Mouse (Mus musculus) MEL-GATA-1-ER (cell line): Measurements from ENCODE around the gene Ilk.

Source experiments
- DNase-seq: peaks from one replicate; pipeline ENCODE4 v3.0.0-alpha.2; 2012; ENCODE audit warnings: low read depth; ENCODE audit errors: extremely low read depth

Ilk gene

DNA sequence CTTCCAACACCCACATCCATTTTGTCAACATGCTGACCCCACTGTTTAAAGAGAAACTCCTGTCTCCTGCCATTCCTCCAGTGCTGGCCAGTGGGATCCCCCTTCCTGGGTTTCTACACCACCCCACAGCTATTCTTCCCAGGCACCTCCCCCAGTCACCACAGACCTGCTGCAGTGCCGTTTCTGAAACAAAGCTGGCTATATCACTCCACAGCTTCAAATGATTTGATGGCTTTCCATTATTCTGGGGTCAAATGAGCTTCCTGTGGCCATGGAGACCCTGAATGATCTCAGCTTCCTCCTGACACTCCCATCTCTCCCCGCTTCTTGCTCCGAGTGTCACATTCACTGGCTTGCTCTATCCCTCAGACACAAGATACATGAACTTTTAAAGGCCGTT is 48.2 kb downstream of the Ilk start:
- no peak for DNase-seq

DNA sequence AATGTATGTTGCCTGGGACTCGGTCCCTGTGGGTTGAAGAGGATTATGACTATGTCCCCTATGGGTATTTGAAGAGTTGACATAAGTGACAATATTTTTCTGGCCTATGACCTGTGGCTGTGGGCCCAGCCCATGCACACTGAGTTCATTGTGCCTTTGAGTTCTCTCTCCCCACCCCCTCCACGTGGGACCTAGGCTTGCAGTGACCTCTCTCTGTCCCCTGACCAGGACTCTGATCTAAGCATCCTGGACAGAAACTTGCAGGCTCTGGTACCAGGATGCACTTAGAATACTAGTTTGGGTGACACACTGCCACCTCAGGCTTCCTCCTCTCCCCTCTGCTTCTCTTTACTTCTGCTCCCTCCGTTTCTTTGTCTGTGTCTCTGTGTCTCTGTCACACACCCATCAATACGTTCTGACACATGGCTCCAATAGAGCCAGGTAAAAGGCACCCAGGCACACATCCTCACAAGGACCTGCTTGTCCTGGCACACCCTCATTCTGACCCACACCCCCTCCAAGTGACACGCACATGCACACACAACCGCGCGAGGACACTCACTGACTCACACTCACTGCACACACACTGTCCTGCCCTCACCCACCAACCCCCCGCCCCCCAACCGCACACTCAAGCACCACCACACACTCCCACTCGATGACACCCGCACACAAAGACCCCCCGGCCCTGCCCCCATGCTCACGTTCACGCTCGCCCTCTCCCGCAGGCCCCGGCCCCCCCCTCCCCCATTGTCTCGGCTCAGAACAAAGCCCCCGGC is 50.3 kb downstream of the Ilk start:
- DNase-seq, result no peak

- no peak for DNase-seq
Measured at GRCm38 (mm10) chr7:105787285-105788140, 51.1 kb downstream of the Ilk start, which contains the start of gene Dchs1. Gene Dchs1 (minus strand): TSS chr7:105787654.

DNA sequence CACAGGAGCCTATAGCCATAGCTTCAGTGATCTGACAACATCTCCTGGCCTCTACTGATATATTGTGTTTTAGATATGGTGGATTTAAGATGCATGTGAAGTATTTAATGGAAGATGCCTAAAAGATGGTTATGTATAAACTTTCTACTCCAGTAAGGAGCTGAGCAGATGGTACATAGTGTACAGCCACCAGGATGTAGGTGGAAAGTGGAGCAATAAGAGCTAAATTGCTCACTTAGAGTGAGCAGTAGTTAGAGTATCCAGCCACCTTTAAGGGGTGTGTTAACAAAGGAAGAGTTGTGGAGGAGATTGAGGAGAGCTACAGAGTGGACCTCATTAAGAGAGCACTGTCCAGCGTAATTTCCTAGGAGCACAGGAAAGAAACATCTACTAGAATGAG is 54.8 kb downstream of the Ilk start:
- no peak for DNase-seq
